Mouse (Mus musculus) stomach, embryonic 14.5 days (tissue): ENCODE measurements at regions not wholly inside any gene's neighbourhood (a gene's known extent, or its start where the extent isn't known, plus 50 kb on each side); places are given as distances from the start of the nearest gene placed in this dataset.

Source experiments
- ATAC-seq: fragments of 200-750 bp; cut with Nextera tagmentation; 2 replicates; pipeline ENCODE4 v1.8.0; 2017; ENCODE audit warnings: low read depth, moderate TSS enrichment; ENCODE audit not compliant: insufficient number of reproducible peaks, insufficient read depth, low FRiP score
- H3K27ac ChIP-seq: fragments of 300-500 bp; sonication (generic); 2 replicates; pipeline ENCODE4 v1.5.1; 2014; ENCODE audit warnings: mild to moderate bottlenecking, low read length, moderate library complexity, mixed read lengths
- H3K27me3 ChIP-seq: fragments of 300-500 bp; sonication (generic); 2 replicates; pipeline ENCODE4 v1.6.1; 2014; ENCODE audit warnings: low read length, control low read depth, mixed read lengths; ENCODE audit not compliant: control insufficient read depth, insufficient read depth
- H3K36me3 ChIP-seq: fragments of 300-500 bp; sonication (generic); 2 replicates; pipeline ENCODE4 v1.6.1; 2014; ENCODE audit warnings: mild to moderate bottlenecking, control low read depth, low read length, moderate library complexity, mixed read lengths; ENCODE audit not compliant: control insufficient read depth, insufficient read depth
- H3K4me1 ChIP-seq: fragments of 300-500 bp; sonication (generic); 2 replicates; pipeline ENCODE4 v1.6.1; 2014; ENCODE audit warnings: low read length, control low read depth, mixed read lengths; ENCODE audit not compliant: control insufficient read depth, insufficient read depth
- H3K4me2 ChIP-seq: fragments of 300-500 bp; sonication (generic); replicated peaks from 2 replicates; pipeline ENCODE4 v1.6.1; 2014; ENCODE audit warnings: low read depth, low read length, control low read depth
- H3K4me3 ChIP-seq: fragments of 300-500 bp; sonication (generic); 2 replicates; pipeline ENCODE4 v1.5.1; 2014; ENCODE audit warnings: low read depth, low read length, control low read depth
- H3K9ac ChIP-seq: fragments of 300-500 bp; sonication (generic); replicated peaks from 2 replicates; pipeline ENCODE4 v1.6.1; 2014; ENCODE audit warnings: low read depth, mild to moderate bottlenecking, control low read depth, low read length, moderate library complexity, mixed read lengths
- H3K9me3 ChIP-seq: fragments of 300-500 bp; sonication (generic); 2 replicates; pipeline ENCODE4 v1.6.1; 2016; ENCODE audit warnings: low read depth, low read length, control low read depth; ENCODE audit not compliant: control insufficient read depth
- WGBS: fragments of 180-500 bp; shearing (Covaris S2); extraction: QIAGEN DNeasy Blood & Tissue Kit; methylation state at CpG from one replicate; pipeline ENCODE4 v1.1.7; 2014; 5-methylcytosine and 5-hydroxymethylcytosine counted together

DNA sequence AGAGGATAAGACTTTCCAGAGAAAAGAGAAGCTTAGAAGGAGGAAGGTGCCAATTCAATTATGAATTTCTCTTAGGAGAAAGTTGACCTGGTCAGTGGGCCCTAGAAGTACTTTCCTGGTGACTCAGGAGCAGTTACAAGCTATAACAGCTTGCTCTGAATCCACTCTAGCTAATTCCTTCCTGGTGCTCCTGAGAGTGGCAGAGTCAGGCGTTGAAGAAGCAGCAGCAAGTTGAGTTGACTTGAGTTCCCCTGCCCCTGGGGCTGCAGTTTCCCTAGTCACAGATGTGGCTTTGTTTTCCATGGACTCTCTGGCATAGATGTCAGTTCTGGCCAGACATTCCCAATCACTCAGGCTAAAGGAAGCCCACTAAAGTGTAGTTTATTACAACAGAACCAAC, 85.9 kb downstream of the Osr1 start:
- H3K4me3 ChIP-seq, result no peak overlapping the region
- H3K9me3 ChIP-seq, result no peaks in the 10 kb centered on the region
- H3K27me3 ChIP-seq, result no peaks in the 10 kb centered on the region
- no peak overlapping the region for H3K4me2 ChIP-seq
- no peaks in the 10 kb centered on the region for H3K36me3 ChIP-seq
- WGBS, result 29% methylated on average over 1 of the region's 1 CpGs
- ATAC-seq, result no peak
- peaks cover 18% of the 10 kb centered on the region for H3K4me1 ChIP-seq
- no peak overlapping the region for H3K9ac ChIP-seq
- no peak overlapping the region; the same call in 1 of the 2 replicates for H3K27ac ChIP-seq

DNA sequence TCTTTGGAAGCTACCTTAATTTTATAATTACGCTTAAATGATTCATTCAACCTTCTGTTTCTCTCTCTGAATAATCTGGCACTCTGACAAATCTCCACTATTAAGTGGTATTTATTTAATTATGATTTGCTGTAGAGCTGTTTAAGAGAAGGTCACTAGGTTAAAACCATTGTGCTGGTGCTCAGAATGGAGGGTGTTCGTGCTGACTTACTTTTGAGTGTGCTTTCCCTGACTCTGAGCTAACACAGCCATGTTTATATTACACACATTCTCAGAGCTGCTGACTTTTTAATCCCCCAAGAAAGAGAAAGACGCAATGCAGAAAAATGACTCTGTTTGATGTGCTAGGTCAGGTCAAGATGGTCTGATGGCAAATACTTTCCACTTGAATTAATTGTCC, 86.4 kb downstream of the Osr1 start:
- Histone ChIP-seq H3K4me2 (no peak overlapping the region), H3K9me3 (no peaks in the 10 kb centered on the region), H3K27me3 (no peaks in the 10 kb centered on the region), H3K36me3 (no peaks in the 10 kb centered on the region), H3K4me1 (peaks cover 18% of the 10 kb centered on the region), H3K27ac (no peak overlapping the region; the same call in 1 of the 2 replicates), H3K9ac (no peak overlapping the region), H3K4me3 (no peak overlapping the region)
- ATAC-seq, result 0 out of 2 replicates have a peak, but pooled peaks have one; percentile 14
- WGBS, result 20% methylated on average over 3 of the region's 3 CpGs

DNA sequence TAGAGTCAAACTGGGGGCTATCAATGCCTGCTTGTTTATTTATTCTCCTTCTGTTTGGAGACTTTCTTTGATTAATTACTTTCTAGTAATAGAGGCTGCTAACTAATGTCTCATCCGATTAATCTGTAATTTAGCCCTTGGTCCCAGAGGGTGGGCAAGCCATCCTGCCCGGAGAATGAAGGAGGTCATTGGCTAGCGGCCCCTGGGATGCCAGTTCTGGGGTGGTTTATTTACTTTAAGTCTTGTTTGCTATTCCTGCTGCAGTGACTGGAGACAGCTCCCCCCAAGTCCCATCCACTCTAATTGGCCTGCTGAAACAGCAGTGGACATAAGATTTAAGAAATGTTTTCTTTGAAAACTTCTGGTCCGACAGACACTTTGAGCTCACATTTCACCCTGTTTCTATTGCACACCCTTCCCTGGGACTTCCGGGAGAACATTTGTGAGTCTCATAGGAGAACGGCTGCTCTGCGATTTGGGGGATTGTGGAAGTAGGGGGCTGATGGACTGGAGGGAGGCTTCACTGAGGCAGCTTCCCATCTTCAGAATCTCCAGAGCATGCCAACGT, 87.4 kb downstream of the Osr1 start:
- WGBS, result 19% methylated on average over 8 of the region's 8 CpGs
- Histone ChIP-seq H3K9ac (no peak overlapping the region), H3K9me3 (no peaks in the 10 kb centered on the region), H3K27me3 (no peaks in the 10 kb centered on the region), H3K27ac (no peak overlapping the region), H3K36me3 (no peaks in the 10 kb centered on the region), H3K4me3 (no peak overlapping the region), H3K4me2 (0 out of 2 replicates have a peak overlapping the region, but pooled peaks have one; percentile 2), H3K4me1 (peaks cover 18% of the 10 kb centered on the region)
- no peak for ATAC-seq

DNA sequence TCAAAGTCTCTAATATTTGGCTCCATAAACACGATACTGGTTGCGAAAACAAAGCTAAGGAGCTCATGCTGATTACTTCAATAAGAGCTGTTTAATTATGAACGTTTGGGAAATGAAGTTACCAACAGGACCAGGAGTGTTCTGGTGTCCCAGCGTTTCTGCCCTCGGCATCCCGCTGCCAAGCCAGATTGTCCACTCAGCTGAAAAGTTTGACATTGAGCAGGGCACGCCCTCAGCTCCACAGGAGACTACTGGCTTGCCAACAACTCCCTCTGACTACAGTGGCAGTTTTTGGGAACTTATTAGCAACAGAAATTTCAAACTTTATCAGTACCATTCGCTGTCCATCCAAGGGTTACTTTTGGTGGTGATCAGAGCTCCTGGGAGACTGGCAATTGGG, 87.9 kb downstream of the Osr1 start:
- H3K4me2 ChIP-seq, result no peak overlapping the region
- H3K4me3 ChIP-seq, result no peak overlapping the region
- 49% methylated on average over 8 of the region's 8 CpGs for WGBS
- ATAC-seq, result no peak
- no peaks in the 10 kb centered on the region for H3K36me3 ChIP-seq
- no peak overlapping the region for H3K27ac ChIP-seq
- no peaks in the 10 kb centered on the region for H3K27me3 ChIP-seq
- peaks cover 18% of the 10 kb centered on the region for H3K4me1 ChIP-seq
- no peaks in the 10 kb centered on the region for H3K9me3 ChIP-seq
- H3K9ac ChIP-seq, result no peak overlapping the region

DNA sequence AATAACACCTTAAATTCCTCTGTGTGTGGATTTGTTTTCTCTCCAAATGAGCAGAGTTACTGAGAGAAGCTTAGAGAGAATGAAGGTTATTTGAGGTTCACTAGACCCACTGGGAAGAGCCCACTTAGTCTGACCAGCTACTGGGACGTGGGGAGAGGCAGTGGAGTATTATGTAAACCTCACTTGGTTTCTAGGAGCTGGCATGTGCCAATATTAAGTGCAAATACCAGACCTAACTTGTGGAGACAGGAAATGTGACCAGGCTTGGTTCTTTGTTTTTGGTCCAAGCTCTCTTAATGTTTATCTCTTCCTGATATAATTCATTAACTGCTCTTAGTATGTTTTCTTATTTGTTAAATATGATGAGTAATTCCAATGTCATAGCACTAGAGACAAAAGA, 90.4 kb downstream of the Osr1 start:
- Histone ChIP-seq H3K4me1 (peaks cover 18% of the 10 kb centered on the region), H3K36me3 (no peaks in the 10 kb centered on the region), H3K4me3 (no peak overlapping the region), H3K9me3 (no peaks in the 10 kb centered on the region), H3K27me3 (no peaks in the 10 kb centered on the region), H3K27ac (no peak overlapping the region), H3K4me2 (no peak overlapping the region), H3K9ac (no peak overlapping the region)
- ATAC-seq, result no peak
- WGBS, result 40% methylated on average over 1 of the region's 1 CpGs

DNA sequence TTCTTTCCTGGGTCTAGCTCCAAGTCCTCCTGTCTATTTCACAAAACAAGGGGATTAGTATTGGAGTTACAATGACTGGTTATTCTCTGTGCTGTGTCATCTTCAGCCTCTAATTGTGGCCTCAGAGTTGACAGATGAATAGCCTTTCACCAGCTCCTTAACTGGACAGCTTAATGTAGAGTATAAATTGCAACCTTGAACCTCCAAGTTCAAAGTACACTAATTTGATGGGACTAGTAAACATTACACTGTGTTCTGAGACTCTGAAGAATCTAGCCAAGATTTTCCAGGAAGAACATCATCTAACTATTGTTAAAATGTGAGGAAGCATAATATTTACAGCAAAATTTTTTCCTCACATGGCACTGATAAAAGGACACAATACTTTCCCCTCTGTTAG, 118.9 kb downstream of the Osr1 start:
- no peaks in the 10 kb centered on the region for H3K4me1 ChIP-seq
- no peaks in the 10 kb centered on the region for H3K36me3 ChIP-seq
- no peak overlapping the region for H3K27ac ChIP-seq
- no peaks in the 10 kb centered on the region for H3K27me3 ChIP-seq
- ATAC-seq, result no peak
- no peak overlapping the region for H3K4me3 ChIP-seq
- H3K4me2 ChIP-seq, result no peak overlapping the region
- H3K9me3 ChIP-seq, result no peaks in the 10 kb centered on the region
- no peak overlapping the region for H3K9ac ChIP-seq

DNA sequence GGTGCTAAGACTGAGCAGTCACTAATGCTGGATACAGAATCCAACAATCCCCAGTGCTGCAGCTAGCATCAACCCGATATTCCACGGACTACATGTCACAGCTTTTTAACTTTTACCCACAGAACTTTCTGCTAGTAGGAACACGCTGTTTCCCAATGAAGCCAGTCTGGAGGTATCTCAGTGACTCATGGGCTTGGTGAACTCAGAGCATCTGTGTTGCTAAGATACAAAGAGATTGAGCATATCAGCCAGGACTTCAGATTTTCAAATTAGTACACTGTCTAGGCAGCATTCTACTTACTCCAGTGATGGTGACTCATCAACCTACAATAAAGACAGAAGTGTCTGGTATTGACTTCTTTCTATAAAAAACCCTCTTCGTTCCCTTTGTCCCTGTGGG, 119.6 kb downstream of the Osr1 start:
- Histone ChIP-seq H3K4me1 (no peaks in the 10 kb centered on the region), H3K4me2 (no peak overlapping the region), H3K9ac (no peak overlapping the region), H3K9me3 (no peaks in the 10 kb centered on the region), H3K36me3 (no peaks in the 10 kb centered on the region), H3K27ac (no peak overlapping the region), H3K27me3 (no peaks in the 10 kb centered on the region), H3K4me3 (no peak overlapping the region)
- 84% methylated on average over 4 of the region's 4 CpGs for WGBS
- ATAC-seq, result no peak

DNA sequence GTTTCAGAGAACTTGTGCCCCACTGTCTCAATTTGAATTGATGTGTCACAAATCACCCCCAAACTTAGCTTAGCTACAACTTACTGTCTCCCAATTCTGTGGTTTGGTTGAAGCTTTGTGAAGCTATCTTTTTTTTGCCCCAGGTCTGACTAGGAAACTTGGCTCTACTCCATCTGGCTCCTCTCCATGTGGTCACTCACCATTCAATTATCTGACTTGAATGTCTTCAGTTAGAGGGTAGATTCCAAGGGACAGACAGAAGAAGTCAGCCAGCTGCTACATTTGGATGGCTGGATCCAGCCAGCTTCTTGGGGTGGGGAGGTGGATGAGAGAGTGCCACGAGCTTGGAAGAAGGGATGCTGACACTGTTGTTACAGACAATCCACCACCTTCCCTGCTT, 163.0 kb downstream of the Osr1 start:
- Histone ChIP-seq H3K27me3 (no peaks in the 10 kb centered on the region), H3K4me2 (no peak overlapping the region), H3K9ac (no peak overlapping the region), H3K4me1 (0 out of 2 replicates have a peak, but pooled peaks cover 2% of the 10 kb centered on the region), H3K36me3 (no peaks in the 10 kb centered on the region), H3K4me3 (no peak overlapping the region), H3K9me3 (no peaks in the 10 kb centered on the region), H3K27ac (no peak overlapping the region)
- WGBS, result 52% methylated on average over 1 of the region's 1 CpGs
- no peak for ATAC-seq

DNA sequence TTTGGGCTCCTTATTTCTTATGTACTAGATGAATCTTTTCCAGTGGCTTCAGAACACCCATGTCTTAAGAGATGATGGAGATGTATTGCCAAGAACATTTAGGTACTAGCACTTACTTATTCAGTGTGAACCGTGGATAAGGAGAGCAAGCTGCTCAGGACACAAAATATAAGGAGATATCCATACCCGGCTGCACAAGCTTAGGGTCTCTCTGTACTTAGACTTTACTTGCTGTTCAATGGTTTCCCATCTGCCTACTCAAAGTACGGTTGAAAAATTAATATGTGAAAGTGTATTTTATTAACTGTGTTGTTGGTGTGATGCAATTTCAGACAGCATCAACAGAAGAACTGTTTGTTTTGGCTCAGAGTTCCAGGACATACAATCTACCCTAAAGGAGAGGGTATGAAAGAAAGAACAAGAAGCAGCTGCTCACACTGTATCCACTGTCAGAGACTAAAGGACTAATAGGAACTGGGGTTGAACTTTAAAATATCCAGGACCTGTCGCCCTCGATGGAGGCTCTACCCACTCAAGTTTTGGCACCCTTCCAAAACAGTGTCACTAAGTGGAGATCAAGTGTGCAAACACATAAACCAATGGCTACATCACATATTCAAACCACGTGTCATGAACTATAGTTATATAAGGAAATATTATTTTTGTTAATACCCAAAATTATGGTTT, 174.9 kb downstream of the Osr1 start:
- Histone ChIP-seq H3K9me3 (no peaks in the 10 kb centered on the region), H3K36me3 (no peaks in the 10 kb centered on the region), H3K9ac (no peak overlapping the region), H3K4me3 (no peak overlapping the region), H3K4me2 (no peak overlapping the region), H3K4me1 (no peaks in the 10 kb centered on the region), H3K27ac (no peak overlapping the region), H3K27me3 (no peaks in the 10 kb centered on the region)
- WGBS, result 42% methylated on average over 6 of the region's 6 CpGs
- peak; percentile 46; the same call in 1 of the 2 replicates for ATAC-seq
